Mouse (Mus musculus): ENCODE measurements around the gene Gm17428.

GRCm38 (mm10) chr14:54927296-54927695, 49.4 kb upstream of the Gm17428 start:
- TF ChIP-seq CTCF (IDR thresholded peaks at IDR 0.05) (no peak), EP300 (IDR thresholded peaks at IDR 0.05) (no peak)
